Mouse (Mus musculus): Measurements from ENCODE around the gene Card19. TPM values are rescaled to one million over a fixed set of nuclear protein-coding genes. Genes with fewer than 3 reads are reported as not detected.

Card19 gene
- polyA plus RNA-seq, 1 experiment = 30.4 TPM

- no peak overlapping the region for H3K4me3 ChIP-seq (ENCODE audit: insufficient read depth, low read length)
- peaks cover 2% of the 10 kb centered on the region; the same call in 1 of the 2 replicates for H3K4me1 ChIP-seq (ENCODE audit: control insufficient read depth, insufficient read depth, low read length)
- no peak for TF ChIP-seq CTCF (IDR thresholded peaks at IDR 0.05; ENCODE audit: borderline replicate concordance, insufficient read depth, low read length)
- no peak for TF ChIP-seq POLR2A (IDR thresholded peaks at IDR 0.05; ENCODE audit: low read depth, low read length)
- H3K27ac ChIP-seq (ENCODE audit: insufficient read depth, low read length) = no peak overlapping the region
Measured at GRCm38 (mm10) chr13:49167081-49167480, 48.8 kb downstream of the Card19 start.

- Histone ChIP-seq H3K4me1 (ENCODE audit: control insufficient read depth, insufficient read depth, low read length) (no peaks in the 10 kb centered on the region), H3K27ac (ENCODE audit: insufficient read depth, low read length) (no peak overlapping the region), H3K4me3 (ENCODE audit: insufficient read depth, low read length) (no peak overlapping the region)
- TF ChIP-seq CTCF (IDR thresholded peaks at IDR 0.05; ENCODE audit: borderline replicate concordance, insufficient read depth, low read length) (no peak), POLR2A (IDR thresholded peaks at IDR 0.05; ENCODE audit: low read depth, low read length) (no peak)
Measured at GRCm38 (mm10) chr13:49163645-49164044, 52.2 kb downstream of the Card19 start.

- no peak for TF ChIP-seq CTCF (IDR thresholded peaks at IDR 0.05; ENCODE audit: borderline replicate concordance, insufficient read depth, low read length)
- no peak for TF ChIP-seq POLR2A (IDR thresholded peaks at IDR 0.05; ENCODE audit: low read depth, low read length)
- no peak overlapping the region for H3K4me3 ChIP-seq (ENCODE audit: insufficient read depth, low read length)
Measured at GRCm38 (mm10) chr13:49162722-49163121, 53.1 kb downstream of the Card19 start.

GRCm38 (mm10) chr13:49161236-49161635 lies 54.6 kb downstream of the Card19 start:
- TF ChIP-seq POLR2A (IDR thresholded peaks at IDR 0.05; ENCODE audit: low read depth, low read length) = no peak
- H3K4me1 ChIP-seq (ENCODE audit: control insufficient read depth, insufficient read depth, low read length) = no peaks in the 10 kb centered on the region
- no peak overlapping the region for H3K27ac ChIP-seq (ENCODE audit: insufficient read depth, low read length)
- no peak overlapping the region for H3K4me3 ChIP-seq (ENCODE audit: insufficient read depth, low read length)

More at GRCm38 (mm10) chr13:49162722-49163121, 53.1 kb downstream of the Card19 start:
- no peak overlapping the region for H3K27ac ChIP-seq (ENCODE audit: insufficient read depth, low read length)
- H3K4me1 ChIP-seq (ENCODE audit: control insufficient read depth, insufficient read depth, low read length) = no peaks in the 10 kb centered on the region

- no peak for TF ChIP-seq CTCF (IDR thresholded peaks at IDR 0.05; ENCODE audit: borderline replicate concordance, insufficient read depth, low read length)
- no peak for TF ChIP-seq POLR2A (IDR thresholded peaks at IDR 0.05; ENCODE audit: low read depth, low read length)
- Histone ChIP-seq H3K4me3 (ENCODE audit: insufficient read depth, low read length) (no peak overlapping the region), H3K4me1 (ENCODE audit: control insufficient read depth, insufficient read depth, low read length) (no peaks in the 10 kb centered on the region), H3K27ac (ENCODE audit: insufficient read depth, low read length) (no peak overlapping the region)
Measured at GRCm38 (mm10) chr13:49158040-49158713, 57.7 kb downstream of the Card19 start.

- H3K27ac ChIP-seq (ENCODE audit: insufficient read depth, low read length) = no peak overlapping the region
- TF ChIP-seq CTCF (IDR thresholded peaks at IDR 0.05; ENCODE audit: borderline replicate concordance, insufficient read depth, low read length) = peak; percentile 6; the same call in 1 of the 2 replicates
- no peak for TF ChIP-seq POLR2A (IDR thresholded peaks at IDR 0.05; ENCODE audit: low read depth, low read length)
- no peaks in the 10 kb centered on the region for H3K4me1 ChIP-seq (ENCODE audit: control insufficient read depth, insufficient read depth, low read length)
- H3K4me3 ChIP-seq (ENCODE audit: insufficient read depth, low read length) = no peak overlapping the region
Measured at GRCm38 (mm10) chr13:49156645-49157044, 59.2 kb downstream of the Card19 start.

GRCm38 (mm10) chr13:49154621-49155020 lies 61.2 kb downstream of the Card19 start:
- Histone ChIP-seq H3K4me1 (ENCODE audit: control insufficient read depth, insufficient read depth, low read length) (no peaks in the 10 kb centered on the region), H3K4me3 (ENCODE audit: insufficient read depth, low read length) (no peak overlapping the region), H3K27ac (ENCODE audit: insufficient read depth, low read length) (no peak overlapping the region)
- TF ChIP-seq CTCF (IDR thresholded peaks at IDR 0.05; ENCODE audit: borderline replicate concordance, insufficient read depth, low read length) (no peak), POLR2A (IDR thresholded peaks at IDR 0.05; ENCODE audit: low read depth, low read length) (no peak)

- no peaks in the 10 kb centered on the region for H3K4me1 ChIP-seq (ENCODE audit: control insufficient read depth, insufficient read depth, low read length)
- no peak overlapping the region for H3K4me3 ChIP-seq (ENCODE audit: insufficient read depth, low read length)
- no peak overlapping the region for H3K27ac ChIP-seq (ENCODE audit: insufficient read depth, low read length)
- TF ChIP-seq CTCF (IDR thresholded peaks at IDR 0.05; ENCODE audit: borderline replicate concordance, insufficient read depth, low read length) (no peak), POLR2A (IDR thresholded peaks at IDR 0.05; ENCODE audit: low read depth, low read length) (no peak)
Measured at GRCm38 (mm10) chr13:49154028-49154427, 61.8 kb downstream of the Card19 start.

Other genes with a start within 250 kb of the Card19 start
- 168 and 174 TPM in 2 replicates for gene Fam120a, start 248.0 kb downstream of the Card19 start, polyA plus RNA-seq (2011; ENCODE audit: insufficient read length, low read depth, missing spikeins)
- gene Wnk2, start 68.0 kb downstream of the Card19 start, polyA plus RNA-seq (2011; ENCODE audit: insufficient read length, low read depth, missing spikeins) = not detected in 2 replicates
- 27.6 and 28.6 TPM in 2 replicates for gene Ninj1, start 28.6 kb downstream of the Card19 start, polyA plus RNA-seq (2011; ENCODE audit: insufficient read length, low read depth, missing spikeins)
- gene Susd3, start 32.7 kb upstream of the Card19 start, polyA plus RNA-seq (2011; ENCODE audit: insufficient read length, low read depth, missing spikeins) = 0.37 TPM in 1 of 2 replicates, not detected in the other
- gene Fgd3, start 104.3 kb upstream of the Card19 start, polyA plus RNA-seq (2011; ENCODE audit: insufficient read length, low read depth, missing spikeins) = 8.5 and 24.7 TPM in 2 replicates
- gene Bicd2, start 125.5 kb upstream of the Card19 start, polyA plus RNA-seq (2011; ENCODE audit: insufficient read length, low read depth, missing spikeins) = 43.1 and 54.4 TPM in 2 replicates
- gene Ippk, start 205.2 kb upstream of the Card19 start, polyA plus RNA-seq (2011; ENCODE audit: insufficient read length, low read depth, missing spikeins) = 10.4 and 10.8 TPM in 2 replicates

Data from embryonic fibroblast, embryonic 13.5 days (primary cell).